Mouse (Mus musculus) bone marrow macrophage, adult 2 months (primary cell): ENCODE measurements around the gene Gstt2.

Experiments
- CTCF ChIP-seq: IDR thresholded peaks from 2 replicates; pipeline ENCODE4 v1.5.1; 2012; ENCODE audit warnings: low read depth, mild to moderate bottlenecking, low read length, moderate library complexity
- POLR2A ChIP-seq: IDR thresholded peaks from 2 replicates; pipeline ENCODE4 v1.6.1; 2012; ENCODE audit warnings: mild to moderate bottlenecking, low read depth, low read length, borderline replicate concordance

DNA sequence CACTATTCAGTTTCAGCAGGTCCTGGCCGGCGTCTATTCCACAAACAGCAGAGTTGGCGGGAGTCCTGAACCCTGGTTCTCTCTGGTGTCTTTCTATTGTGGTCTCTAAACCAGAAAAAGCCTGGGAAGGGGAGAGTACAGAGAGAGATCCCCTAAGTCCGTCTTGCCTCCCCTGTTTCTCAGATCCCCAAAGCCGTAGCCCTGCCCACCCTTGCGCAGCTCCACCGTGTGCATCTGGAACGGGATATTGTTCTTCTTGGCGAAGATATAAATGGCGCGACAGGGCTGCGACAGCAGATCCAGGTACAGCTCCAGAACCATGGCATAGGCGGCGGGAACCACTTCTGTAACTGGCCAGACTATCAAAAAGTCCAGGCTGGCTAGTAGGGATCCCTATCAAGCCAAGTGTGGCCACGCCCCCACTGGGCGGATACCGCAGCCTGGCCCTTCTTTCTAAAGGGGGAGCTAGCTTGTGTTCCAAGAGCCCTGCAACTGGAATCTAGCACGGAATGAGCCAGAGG lies 39.0 kb downstream of the Gstt2 start, which contains the start of gene Gstt1:
- TF ChIP-seq CTCF, result no peak
- no peak for TF ChIP-seq POLR2A
